Mouse (Mus musculus) erythroblast, embryonic 14.5 days (primary cell): ENCODE data around the gene Fv1.
"Not testable (repeated sequence)": the region's sequence is repeated elsewhere in the genome, so short reads cannot be mapped to it uniquely, and the experiment has no call there.

ENCODE experiments used
- GATA1 ChIP-seq: IDR thresholded peaks from 2 replicates; pipeline ENCODE4 v1.6.1; 2012; ENCODE audit warnings: low read length, inconsistent platforms, mixed read lengths
- TAL1 ChIP-seq: IDR thresholded peaks from 3 replicates; pipeline ENCODE4 v1.6.1; 2012; ENCODE audit warnings: low read length, inconsistent platforms, mixed read lengths

DNA sequence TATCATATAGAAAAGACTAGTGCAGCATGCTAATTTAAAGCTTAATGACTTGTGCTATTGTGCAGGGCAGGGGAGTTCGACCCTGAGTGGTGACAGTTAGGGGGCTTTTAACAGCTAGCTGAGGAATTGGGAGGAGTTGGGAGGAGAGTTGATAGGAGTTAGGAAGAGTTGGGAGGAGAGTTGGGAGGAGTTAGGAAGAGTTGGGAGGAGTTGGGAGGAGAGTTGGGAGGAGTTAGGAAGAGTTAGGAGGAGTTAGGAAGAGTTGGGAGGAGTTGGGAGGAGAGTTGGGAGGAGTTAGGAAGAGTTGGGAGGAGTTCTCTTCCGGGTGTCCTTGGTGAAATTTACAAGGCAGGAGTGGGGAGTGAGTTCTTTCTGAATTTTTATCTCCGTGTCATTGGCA is 2.0 kb upstream of the Fv1 start:
- TF ChIP-seq GATA1, TAL1: not testable (repeated sequence)
